Mouse (Mus musculus): ENCODE data around the gene Tshz2.

GRCm38 (mm10) chr2:169679951-169680350, 47.1 kb downstream of the Tshz2 start:
- TF ChIP-seq POLR2A (IDR thresholded peaks at IDR 0.05; ENCODE audit: borderline replicate concordance, insufficient read depth, low read length) (no peak), CTCF (IDR thresholded peaks at IDR 0.05; ENCODE audit: borderline replicate concordance, insufficient read depth, low read depth, low read length) (no peak)
